Mouse (Mus musculus): ENCODE data around the gene Ttll11.

Gene Ttll11

GRCm38 (mm10) chr2:35979644-35980021 lies at the start of gene Ttll11:
Gene Ttll11 (minus strand): TSS chr2:35979913.
- DNase-seq (ENCODE audit: low read depth, low spot score), result peak; percentile 91

- DNase-seq (ENCODE audit: low read depth, low spot score), result no peak
Observed at GRCm38 (mm10) chr2:36023291-36023690, 43.6 kb upstream of the Ttll11 start.

GRCm38 (mm10) chr2:36021385-36022159 lies 41.9 kb upstream of the Ttll11 start:
- DNase-seq (ENCODE audit: low read depth, low spot score), result peak; percentile 56

GRCm38 (mm10) chr2:36013010-36013409 lies 33.3 kb upstream of the Ttll11 start:
- DNase-seq (ENCODE audit: low read depth, low spot score), result no peak

- DNase-seq (ENCODE audit: low read depth, low spot score), result no peak
Observed at GRCm38 (mm10) chr2:36011331-36011825, 31.7 kb upstream of the Ttll11 start.

GRCm38 (mm10) chr2:36010579-36010978 lies 30.9 kb upstream of the Ttll11 start:
- no peak for DNase-seq (ENCODE audit: low read depth, low spot score)

GRCm38 (mm10) chr2:36009386-36009785 lies 29.7 kb upstream of the Ttll11 start:
- peak; percentile 71 for DNase-seq (ENCODE audit: low read depth, low spot score)

- DNase-seq (ENCODE audit: low read depth, low spot score), result peak; percentile 25
Observed at GRCm38 (mm10) chr2:36008071-36008470, 28.4 kb upstream of the Ttll11 start.

GRCm38 (mm10) chr2:36002188-36002587 lies 22.5 kb upstream of the Ttll11 start:
- no peak for DNase-seq (ENCODE audit: low read depth, low spot score)

- DNase-seq (ENCODE audit: low read depth, low spot score), result no peak
Observed at GRCm38 (mm10) chr2:36000390-36000789, 20.7 kb upstream of the Ttll11 start.

- DNase-seq (ENCODE audit: low read depth, low spot score), result no peak
Observed at GRCm38 (mm10) chr2:35999212-35999611, 19.5 kb upstream of the Ttll11 start.

- DNase-seq (ENCODE audit: low read depth, low spot score), result no peak
Observed at GRCm38 (mm10) chr2:35998416-35998815, 18.7 kb upstream of the Ttll11 start.

- no peak for DNase-seq (ENCODE audit: low read depth, low spot score)
Observed at GRCm38 (mm10) chr2:35996753-35997152, 17.0 kb upstream of the Ttll11 start.

- no peak for DNase-seq (ENCODE audit: low read depth, low spot score)
Observed at GRCm38 (mm10) chr2:35994303-35994702, 14.6 kb upstream of the Ttll11 start.

- no peak for DNase-seq (ENCODE audit: low read depth, low spot score)
Observed at GRCm38 (mm10) chr2:35993481-35993880, 13.8 kb upstream of the Ttll11 start.

GRCm38 (mm10) chr2:35992259-35992658 lies 12.5 kb upstream of the Ttll11 start:
- no peak for DNase-seq (ENCODE audit: low read depth, low spot score)

- DNase-seq (ENCODE audit: low read depth, low spot score), result peak; percentile 68
Observed at GRCm38 (mm10) chr2:35983869-35984268, 4.2 kb upstream of the Ttll11 start.

GRCm38 (mm10) chr2:35981872-35982271 lies 2.2 kb upstream of the Ttll11 start:
- DNase-seq (ENCODE audit: low read depth, low spot score), result peak; percentile 76

- no peak for DNase-seq (ENCODE audit: low read depth, low spot score)
Observed at GRCm38 (mm10) chr2:35978941-35979643, 621 bp downstream of the Ttll11 start.

- peak; percentile 73 for DNase-seq (ENCODE audit: low read depth, low spot score)
Observed at GRCm38 (mm10) chr2:35978276-35978933, 1.3 kb downstream of the Ttll11 start.

GRCm38 (mm10) chr2:35977749-35978148 lies 2.0 kb downstream of the Ttll11 start:
- no peak for DNase-seq (ENCODE audit: low read depth, low spot score)

All from CD4-positive helper T cell, adult 2 months (primary cell).